Mouse (Mus musculus): ENCODE results near the gene Pde6b. TPM values are rescaled to one million over a fixed set of nuclear protein-coding genes. Genes with fewer than 3 reads are reported as not detected.

Gene Pde6b
- polyA plus RNA-seq, 1 experiment from 2014 or later, result 0.22 TPM

DNA sequence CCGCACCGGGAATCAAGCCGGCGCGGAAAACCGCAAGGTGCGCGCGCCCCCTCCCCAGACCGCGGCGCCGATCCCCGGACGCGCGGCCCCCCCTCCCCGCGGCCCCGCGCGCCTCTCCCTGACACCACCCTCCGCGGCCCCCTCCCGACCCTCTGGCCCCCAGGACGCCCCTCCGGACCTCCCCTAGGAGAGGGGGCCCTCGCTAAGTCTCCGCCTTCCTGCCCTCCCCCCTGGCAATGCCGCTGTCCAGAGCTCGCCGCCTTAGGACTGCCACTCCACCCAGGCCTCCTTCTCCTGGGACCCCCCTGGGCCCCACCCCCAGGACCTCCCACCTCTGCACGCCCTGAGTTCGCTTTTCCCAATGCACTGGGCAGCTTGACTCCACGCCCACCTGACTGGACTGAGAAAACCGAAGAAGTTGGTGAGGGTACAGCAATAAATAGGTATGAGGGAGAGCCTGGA lies 20.3 kb upstream of the Pde6b start, which contains the start of gene Gm42517:
Gene Gm42517, minus strand, starts transcription at position 52 of the 462 bp plus-strand sequence.
- no peak for TF ChIP-seq CTCF (IDR thresholded peaks at IDR 0.05; ENCODE audit: low read depth)
- H3K4me2 ChIP-seq (ENCODE audit: low read length), result peak within 1 kb of the TSS; percentile 94
- DNase-seq (ENCODE audit: low spot score), result peak; percentile 2

DNA sequence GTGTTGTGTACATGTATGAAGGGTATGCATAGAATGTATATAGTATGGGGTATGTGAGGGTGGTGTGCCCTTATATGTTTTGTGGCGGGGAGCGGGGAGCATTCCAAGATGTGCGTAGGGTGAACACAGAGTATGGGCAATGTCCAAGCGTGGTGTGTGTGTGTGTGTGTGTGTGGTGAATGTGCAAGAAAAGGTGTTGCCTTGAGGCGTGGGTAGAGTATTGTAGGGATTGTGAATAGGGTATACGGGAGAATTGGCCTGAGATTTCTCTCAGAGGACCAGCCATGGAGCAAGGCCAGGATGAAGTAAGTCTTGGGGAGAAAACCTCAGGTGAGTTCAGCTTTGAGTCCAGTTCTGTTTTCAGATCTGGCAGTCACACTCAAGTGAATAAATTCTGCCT lies 19.7 kb upstream of the Pde6b start:
- Histone ChIP-seq H3K4me1 (replicated peaks; ENCODE audit: insufficient read depth, low read length) (peaks cover 29% of the 10 kb centered on the region), H3K27me3 (ENCODE audit: insufficient read depth, low read length) (peaks cover 81% of the 10 kb centered on the region), H3K27ac (no peak overlapping the region), H3K36me3 (ENCODE audit: insufficient read depth, low read length) (no peaks in the 10 kb centered on the region), H3K4me2 (ENCODE audit: low read length) (peak overlapping the region; percentile 94), H3K9ac (ENCODE audit: low read depth, low read length) (no peak overlapping the region), H3K4me3 (replicated peaks; ENCODE audit: low read depth, low read length) (peak overlapping the region; percentile 27), H3K9me3 (replicated peaks; ENCODE audit: low read length) (no peaks in the 10 kb centered on the region)
- TF ChIP-seq CTCF (IDR thresholded peaks at IDR 0.05; ENCODE audit: low read depth), result no peak
- ATAC-seq (replicated peaks; ENCODE audit: low FRiP score, low read depth) (no peak), DNase-seq (ENCODE audit: low spot score) (no peak)
- 4% methylated on average over 6 of the region's 6 CpGs for WGBS

More for the DNA sequence above, 20.3 kb upstream of the Pde6b start, which contains the start of gene Gm42517:
- Histone ChIP-seq H3K4me1 (replicated peaks; ENCODE audit: insufficient read depth, low read length) (peaks cover 29% of the 10 kb centered on the region), H3K27ac (no peak within 1 kb of the TSS), H3K4me3 (replicated peaks; ENCODE audit: low read depth, low read length) (peak within 1 kb of the TSS; percentile 48), H3K36me3 (ENCODE audit: insufficient read depth, low read length) (no peaks in the 10 kb centered on the region), H3K27me3 (ENCODE audit: insufficient read depth, low read length) (peaks cover 86% of the 10 kb centered on the region), H3K9ac (ENCODE audit: low read depth, low read length) (peak within 1 kb of the TSS; percentile 49), H3K9me3 (replicated peaks; ENCODE audit: low read length) (no peaks in the 10 kb centered on the region)
- ATAC-seq (replicated peaks; ENCODE audit: low FRiP score, low read depth), result 0 out of 2 replicates have a peak, but pooled peaks have one; percentile 34
- 0% methylated on average over 15 of the region's 36 CpGs for WGBS

DNA sequence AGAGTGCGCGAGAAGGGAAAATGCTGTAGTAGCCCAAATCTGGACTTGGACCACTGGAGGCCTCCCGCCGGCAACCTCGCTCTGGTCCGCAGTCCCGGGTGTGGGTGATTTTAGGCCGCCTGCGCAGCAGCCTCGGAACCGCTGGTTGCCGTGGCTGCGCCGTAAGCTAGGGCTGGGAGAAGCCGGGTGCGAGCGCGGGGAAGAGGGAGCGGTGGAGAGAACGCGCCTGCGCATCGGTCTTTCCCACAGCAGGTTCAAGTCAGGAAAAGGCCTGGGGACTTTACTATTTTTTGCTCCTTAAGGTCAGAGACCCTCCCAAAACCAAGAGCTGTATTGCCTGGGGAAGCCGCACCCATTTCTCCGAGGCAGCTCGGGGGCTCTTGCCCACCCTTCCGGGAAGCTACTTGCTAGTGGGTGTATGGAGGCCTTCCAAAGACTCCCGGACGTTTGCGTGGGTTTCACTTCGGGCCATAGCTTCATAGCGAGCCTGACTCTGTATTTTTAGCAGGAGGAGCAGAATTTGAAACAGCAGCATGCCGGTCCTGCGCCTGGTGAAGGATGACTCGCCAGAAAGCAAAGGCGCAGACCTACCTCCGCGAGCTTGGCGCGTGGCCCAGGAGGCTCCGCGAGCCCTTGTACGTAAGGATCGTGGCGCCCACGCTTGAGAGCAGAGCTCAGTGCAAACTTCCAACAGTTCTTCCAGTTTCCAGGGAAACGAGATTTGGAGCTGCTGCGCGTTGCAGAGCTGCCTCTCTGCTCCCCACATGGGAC lies 19.2 kb upstream of the Pde6b start:
- WGBS, result under 1% methylated on average over 49 of the region's 49 CpGs
- no peak for ATAC-seq (replicated peaks; ENCODE audit: low FRiP score, low read depth)
- peaks cover 76% of the 10 kb centered on the region for H3K27me3 ChIP-seq (ENCODE audit: insufficient read depth, low read length)
- peak overlapping the region; percentile 27 for H3K4me3 ChIP-seq (replicated peaks; ENCODE audit: low read depth, low read length)
- H3K4me1 ChIP-seq (replicated peaks; ENCODE audit: insufficient read depth, low read length), result peaks cover 29% of the 10 kb centered on the region
- DNase-seq (ENCODE audit: low spot score), result peak; percentile 3
- H3K9ac ChIP-seq (ENCODE audit: low read depth, low read length), result no peak overlapping the region
- peak overlapping the region; percentile 53 for H3K4me2 ChIP-seq (ENCODE audit: low read length)
- no peak for TF ChIP-seq CTCF (IDR thresholded peaks at IDR 0.05; ENCODE audit: low read depth)
- no peaks in the 10 kb centered on the region for H3K36me3 ChIP-seq (ENCODE audit: insufficient read depth, low read length)
- H3K9me3 ChIP-seq (replicated peaks; ENCODE audit: low read length), result no peaks in the 10 kb centered on the region
- no peak overlapping the region for H3K27ac ChIP-seq

DNA sequence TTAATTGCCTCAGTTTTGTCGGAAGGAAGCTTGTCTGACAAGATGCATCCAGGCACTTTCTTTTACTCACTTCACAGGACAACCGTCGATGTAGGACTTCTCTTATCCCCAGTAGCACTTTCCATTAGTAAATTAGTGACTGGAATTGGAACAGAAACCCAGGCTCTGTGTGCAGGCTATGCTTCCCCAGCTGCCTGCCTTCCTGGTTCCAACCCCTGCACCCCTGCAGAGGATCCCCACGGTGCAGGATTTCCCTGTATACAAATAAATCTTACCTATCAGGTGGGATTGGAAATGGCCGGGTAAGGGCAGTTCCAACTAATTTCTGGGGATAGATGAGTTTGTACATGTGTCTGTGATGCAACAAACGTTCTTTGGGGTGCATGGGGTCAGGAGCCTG lies 18.2 kb upstream of the Pde6b start:
- no peak overlapping the region for H3K4me3 ChIP-seq (replicated peaks; ENCODE audit: low read depth, low read length)
- no peak overlapping the region for H3K27ac ChIP-seq
- peaks cover 67% of the 10 kb centered on the region for H3K27me3 ChIP-seq (ENCODE audit: insufficient read depth, low read length)
- no peak overlapping the region for H3K4me2 ChIP-seq (ENCODE audit: low read length)
- ATAC-seq (replicated peaks; ENCODE audit: low FRiP score, low read depth) (no peak), DNase-seq (ENCODE audit: low spot score) (no peak)
- TF ChIP-seq CTCF (IDR thresholded peaks at IDR 0.05; ENCODE audit: low read depth), result no peak
- no peak overlapping the region for H3K9ac ChIP-seq (ENCODE audit: low read depth, low read length)
- H3K9me3 ChIP-seq (replicated peaks; ENCODE audit: low read length), result no peaks in the 10 kb centered on the region
- no peaks in the 10 kb centered on the region for H3K36me3 ChIP-seq (ENCODE audit: insufficient read depth, low read length)
- H3K4me1 ChIP-seq (replicated peaks; ENCODE audit: insufficient read depth, low read length), result peaks cover 29% of the 10 kb centered on the region
- WGBS, result 4% methylated on average over 6 of the region's 6 CpGs

DNA sequence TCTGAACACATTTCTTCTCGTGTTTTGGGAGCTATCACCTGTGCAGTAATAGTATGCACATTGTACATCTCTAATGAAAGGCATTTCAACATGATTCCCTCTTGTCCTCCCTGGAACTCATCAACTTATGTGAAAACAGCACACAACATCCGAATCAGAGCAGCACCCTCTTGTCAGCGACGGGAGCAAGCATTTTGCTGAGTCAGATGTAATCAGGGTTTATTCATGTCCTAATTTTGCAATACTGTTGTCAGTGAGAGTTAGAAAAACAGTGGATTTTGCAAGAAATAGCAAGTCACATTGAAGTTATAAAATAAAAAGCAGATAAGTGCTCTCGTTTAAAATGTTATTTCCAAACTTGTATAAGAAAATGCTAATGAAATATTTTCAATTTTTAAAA lies 14.1 kb upstream of the Pde6b start:
- 73% methylated on average over 5 of the region's 5 CpGs for WGBS
- Histone ChIP-seq H3K36me3 (ENCODE audit: insufficient read depth, low read length) (no peaks in the 10 kb centered on the region), H3K27ac (no peak overlapping the region), H3K4me2 (ENCODE audit: low read length) (no peak overlapping the region), H3K9ac (ENCODE audit: low read depth, low read length) (no peak overlapping the region), H3K4me3 (replicated peaks; ENCODE audit: low read depth, low read length) (no peak overlapping the region), H3K27me3 (ENCODE audit: insufficient read depth, low read length) (peaks cover 30% of the 10 kb centered on the region), H3K4me1 (replicated peaks; ENCODE audit: insufficient read depth, low read length) (peaks cover 4% of the 10 kb centered on the region; the same call in 1 of the 2 replicates), H3K9me3 (replicated peaks; ENCODE audit: low read length) (no peaks in the 10 kb centered on the region)
- TF ChIP-seq CTCF (IDR thresholded peaks at IDR 0.05; ENCODE audit: low read depth), result no peak
- no peak for ATAC-seq (replicated peaks; ENCODE audit: low FRiP score, low read depth)
- no peak for DNase-seq (ENCODE audit: low spot score)

DNA sequence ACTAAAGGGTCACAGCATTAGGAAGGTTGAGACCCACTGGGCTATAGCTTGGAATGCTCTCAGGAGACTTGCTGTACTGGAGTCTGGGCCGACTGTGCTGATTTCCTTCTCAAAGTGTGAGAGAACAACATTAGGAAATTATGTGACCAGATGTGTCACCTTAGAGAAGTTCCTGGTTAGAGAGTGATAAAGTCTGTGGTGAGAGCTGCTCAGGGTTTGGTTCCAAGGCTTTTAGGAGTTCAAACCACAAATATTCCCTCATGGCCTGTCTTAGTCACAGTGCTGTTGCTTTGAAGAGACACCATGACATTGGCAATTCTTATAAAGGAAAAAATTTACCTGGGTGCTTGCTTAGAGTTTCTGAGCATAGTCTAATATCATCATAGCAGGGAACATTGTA lies 12.1 kb upstream of the Pde6b start:
- peaks cover 12% of the 10 kb centered on the region for H3K27me3 ChIP-seq (ENCODE audit: insufficient read depth, low read length)
- 59% methylated on average over 1 of the region's 1 CpGs for WGBS

More for the DNA sequence above, 12.1 kb upstream of the Pde6b start:
- TF ChIP-seq CTCF (IDR thresholded peaks at IDR 0.05; ENCODE audit: low read depth), result no peak
- Histone ChIP-seq H3K36me3 (ENCODE audit: insufficient read depth, low read length) (no peaks in the 10 kb centered on the region), H3K4me1 (replicated peaks; ENCODE audit: insufficient read depth, low read length) (no peaks in the 10 kb centered on the region), H3K9me3 (replicated peaks; ENCODE audit: low read length) (no peaks in the 10 kb centered on the region), H3K9ac (ENCODE audit: low read depth, low read length) (no peak overlapping the region), H3K4me2 (ENCODE audit: low read length) (no peak overlapping the region), H3K27ac (no peak overlapping the region), H3K4me3 (replicated peaks; ENCODE audit: low read depth, low read length) (no peak overlapping the region)
- no peak for DNase-seq (ENCODE audit: low spot score)
- no peak for ATAC-seq (replicated peaks; ENCODE audit: low FRiP score, low read depth)
